Mouse (Mus musculus) olfactory bulb, adult 2 months (tissue): Measurements from ENCODE around the gene Carhsp1. TPM values are rescaled to one million over a fixed set of nuclear protein-coding genes. Genes with fewer than 3 reads are reported as not detected.

ENCODE experiments used
- H3K27ac ChIP-seq: fragments of 200-500 bp; 2 replicates; pipeline ENCODE4 v1.5.1; 2012; ENCODE audit warnings: low read depth, low read length; ENCODE audit not compliant: insufficient read depth
- H3K4me1 ChIP-seq: fragments of 200-500 bp; 2 replicates; pipeline ENCODE4 v1.6.1; 2012; ENCODE audit warnings: low read length; ENCODE audit not compliant: control insufficient read depth, insufficient read depth
- H3K4me3 ChIP-seq: fragments of 200-500 bp; 2 replicates; pipeline ENCODE4 v1.5.1; 2012; ENCODE audit warnings: mild to moderate bottlenecking, low read depth, low read length, moderate library complexity; ENCODE audit not compliant: insufficient read depth
- CTCF ChIP-seq: fragments of 200-500 bp; IDR thresholded peaks from 2 replicates; pipeline ENCODE4 v1.5.1; 2012; ENCODE audit warnings: low read depth, mild to moderate bottlenecking, low read length, moderate library complexity; ENCODE audit not compliant: insufficient read depth
- POLR2A ChIP-seq: fragments of 200-500 bp; IDR thresholded peaks from 2 replicates; pipeline ENCODE4 v1.6.1; 2012; ENCODE audit warnings: mild to moderate bottlenecking, low read depth, low read length, moderate library complexity; ENCODE audit not compliant: insufficient read depth
- WGBS: fragments of 180-500 bp; shearing (Covaris S2); methylation state at CpG from one replicate; pipeline ENCODE4 v1.1.7; 2018; 5-methylcytosine and 5-hydroxymethylcytosine counted together
- polyA plus RNA-seq: library from polyadenylated mRNA; stranded (reverse); fragments of >200 nt; gene quantifications from 2 replicates; pipeline ENCODE4 v1.2.4, GENCODE M21; 2012; ENCODE audit warnings: low replicate concordance; ENCODE audit not compliant: missing spikeins, insufficient read depth, insufficient read length

Gene Carhsp1
- polyA plus RNA-seq, 1 experiment, result not detected

DNA sequence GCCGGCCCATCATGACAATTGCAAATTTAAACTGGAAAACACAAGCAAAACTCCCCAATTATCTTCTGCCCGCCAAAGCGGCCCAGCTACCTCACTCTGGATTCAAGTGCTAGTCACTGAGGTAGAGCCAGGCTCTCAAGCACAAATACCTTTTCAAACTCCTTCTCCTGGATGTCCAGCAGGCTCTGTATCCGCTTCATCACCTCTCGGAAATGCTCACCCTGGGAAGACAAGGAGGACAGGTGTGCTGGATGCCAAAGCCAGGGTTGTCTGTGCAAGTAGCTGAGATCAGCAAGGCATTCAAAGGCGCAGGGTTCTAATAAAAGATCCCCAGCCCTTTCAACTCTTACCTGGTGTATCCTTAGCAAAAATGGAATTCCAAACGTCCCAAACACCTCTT, 19.3 kb upstream of the Carhsp1 start:
- WGBS, result 84% methylated on average over 7 of the region's 7 CpGs
- H3K4me3 ChIP-seq, result no peak overlapping the region
- H3K27ac ChIP-seq, result no peak overlapping the region; the same call in 1 of the 2 replicates
- peaks cover 17% of the 10 kb centered on the region for H3K4me1 ChIP-seq
- no peak for TF ChIP-seq CTCF
- TF ChIP-seq POLR2A, result no peak

DNA sequence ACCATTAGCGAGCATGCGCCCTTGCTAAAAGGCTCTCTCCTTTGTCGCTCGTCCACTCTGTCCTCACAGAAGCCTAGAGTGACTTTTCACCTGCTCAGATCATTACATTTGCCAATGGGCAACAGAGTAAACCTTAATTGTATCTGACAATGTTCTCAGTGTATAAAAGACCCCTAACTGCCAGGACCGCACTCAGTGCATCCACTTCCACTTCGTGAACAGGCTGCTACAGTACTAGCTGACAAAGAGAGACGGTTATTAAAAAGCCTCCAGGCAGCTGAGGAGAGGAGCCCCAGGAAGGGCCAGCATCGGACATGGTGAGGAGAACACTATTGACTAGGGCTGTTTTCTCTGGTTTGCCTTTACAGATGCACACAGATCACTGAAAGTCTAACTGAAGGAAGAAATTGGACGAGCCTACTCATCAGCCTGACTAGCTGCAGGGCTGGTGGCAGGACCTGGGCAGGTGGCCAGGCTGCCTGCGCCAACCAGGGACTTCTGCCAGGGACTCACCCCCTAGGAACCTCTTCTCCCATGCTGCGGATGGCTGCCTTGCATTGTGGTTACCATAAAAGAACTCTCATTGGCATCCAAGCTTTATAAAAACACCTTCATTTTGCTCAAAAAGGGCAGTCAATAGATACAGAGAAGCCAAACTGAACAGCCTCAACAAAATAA, 18.2 kb upstream of the Carhsp1 start:
- no peak overlapping the region for H3K4me3 ChIP-seq
- WGBS, result 45% methylated on average over 11 of the region's 11 CpGs
- H3K4me1 ChIP-seq, result peaks cover 18% of the 10 kb centered on the region
- TF ChIP-seq POLR2A (no peak), CTCF (no peak)
- no peak overlapping the region for H3K27ac ChIP-seq

DNA sequence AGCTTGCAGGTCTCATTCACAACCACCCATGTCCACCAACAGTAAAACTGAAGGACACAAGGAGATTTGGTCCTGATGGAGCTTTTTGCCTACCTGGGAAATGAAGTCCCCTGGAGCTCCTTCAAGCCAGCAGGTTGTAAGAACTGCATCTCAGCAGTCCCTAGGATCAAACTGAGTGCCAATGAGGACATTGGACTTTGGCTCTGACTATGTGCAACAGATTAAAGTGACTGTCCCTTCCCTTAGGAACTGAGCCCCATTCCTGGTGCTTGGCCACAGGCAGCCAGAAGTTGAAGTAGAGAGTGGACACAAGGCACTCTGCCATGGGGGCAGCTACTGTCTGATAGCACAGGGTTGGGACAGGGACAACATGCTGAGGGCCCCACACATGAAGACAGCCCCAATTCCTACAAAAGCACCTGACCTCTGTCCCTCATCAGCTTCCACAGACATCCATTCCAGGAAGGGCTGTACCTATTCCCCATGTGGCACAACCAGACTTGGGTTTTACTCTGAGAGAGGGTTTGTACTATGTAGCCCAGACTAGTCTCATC, 15.7 kb upstream of the Carhsp1 start:
- TF ChIP-seq CTCF (no peak), POLR2A (no peak)
- H3K4me3 ChIP-seq, result no peak overlapping the region
- peaks cover 18% of the 10 kb centered on the region for H3K4me1 ChIP-seq
- no peak overlapping the region for H3K27ac ChIP-seq

- WGBS, result 54% methylated on average over 11 of the region's 11 CpGs
- no peak overlapping the region for H3K27ac ChIP-seq
- peaks cover 18% of the 10 kb centered on the region for H3K4me1 ChIP-seq
- no peak for TF ChIP-seq CTCF
- no peak for TF ChIP-seq POLR2A
- H3K4me3 ChIP-seq, result no peak overlapping the region
These were observed 15.0 kb upstream of the Carhsp1 start for GRCm38 (mm10) chr16:8686871-8687535.

- no peak for TF ChIP-seq POLR2A
- no peak for TF ChIP-seq CTCF
- Histone ChIP-seq H3K4me3 (no peak overlapping the region), H3K4me1 (peaks cover 18% of the 10 kb centered on the region), H3K27ac (no peak overlapping the region)
- WGBS, result 51% methylated on average over 7 of the region's 7 CpGs
These were observed 14.3 kb upstream of the Carhsp1 start for GRCm38 (mm10) chr16:8686121-8686870.

GRCm38 (mm10) chr16:8685087-8685486, 13.1 kb upstream of the Carhsp1 start:
- Histone ChIP-seq H3K4me1 (peaks cover 18% of the 10 kb centered on the region), H3K4me3 (no peak overlapping the region), H3K27ac (no peak overlapping the region)
- WGBS, result 64% methylated on average over 4 of the region's 4 CpGs
- no peak for TF ChIP-seq POLR2A
- no peak for TF ChIP-seq CTCF

- H3K27ac ChIP-seq, result no peak within 1 kb of the TSS
- no peak within 1 kb of the TSS for H3K4me3 ChIP-seq
- H3K4me1 ChIP-seq, result no peaks in the 10 kb centered on the region
- TF ChIP-seq CTCF, result no peak
- TF ChIP-seq POLR2A, result no peak
- 74% methylated on average over 5 of the region's 5 CpGs for WGBS
These were observed 8.5 kb upstream of the Carhsp1 start, which contains the start of gene Gm5767 for GRCm38 (mm10) chr16:8680470-8680869. Gene Gm5767 (plus strand): TSS chr16:8680770.

GRCm38 (mm10) chr16:8679780-8680179, 7.8 kb upstream of the Carhsp1 start:
- H3K27ac ChIP-seq, result no peak overlapping the region
- WGBS, result 81% methylated on average over 3 of the region's 3 CpGs
- H3K4me1 ChIP-seq, result no peaks in the 10 kb centered on the region
- H3K4me3 ChIP-seq, result no peak overlapping the region
- TF ChIP-seq CTCF, result no peak
- TF ChIP-seq POLR2A, result no peak
